Mouse (Mus musculus): ENCODE measurements around the gene Arl4d. TPM values are rescaled to one million over a fixed set of nuclear protein-coding genes. Genes with fewer than 3 reads are reported as not detected.
A peak's percentile ranks its signal among the peaks of the same experiment; 100 is the strongest.
"Not testable (repeated sequence)": the region's sequence is repeated elsewhere in the genome, so short reads cannot be mapped to it uniquely, and the experiment has no call there.

Arl4d gene
- total RNA-seq, 2 experiments from 2014 or later = 0.85 TPM; not detected in 1

DNA sequence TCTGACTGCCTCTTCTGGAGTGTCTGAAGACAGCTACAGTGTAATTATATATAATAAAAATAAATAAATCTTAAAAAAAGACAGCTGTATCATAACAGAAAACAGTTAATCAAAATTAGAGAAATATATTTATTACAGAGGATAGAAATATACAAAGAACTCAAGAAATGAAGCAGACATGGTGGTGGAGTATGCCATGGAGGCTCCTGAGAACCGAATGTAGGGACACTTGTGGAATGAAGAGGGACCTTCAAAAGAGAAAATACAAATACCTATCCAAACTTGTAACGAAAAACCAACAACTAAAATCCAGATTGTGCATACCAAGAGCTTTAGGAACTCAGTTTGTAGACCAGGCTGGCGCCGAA lies 20.3 kb upstream of the Arl4d start:
- not testable (repeated sequence) for ATAC-seq (replicated peaks; ENCODE audit: low FRiP score, poor library complexity, severe bottlenecking)

DNA sequence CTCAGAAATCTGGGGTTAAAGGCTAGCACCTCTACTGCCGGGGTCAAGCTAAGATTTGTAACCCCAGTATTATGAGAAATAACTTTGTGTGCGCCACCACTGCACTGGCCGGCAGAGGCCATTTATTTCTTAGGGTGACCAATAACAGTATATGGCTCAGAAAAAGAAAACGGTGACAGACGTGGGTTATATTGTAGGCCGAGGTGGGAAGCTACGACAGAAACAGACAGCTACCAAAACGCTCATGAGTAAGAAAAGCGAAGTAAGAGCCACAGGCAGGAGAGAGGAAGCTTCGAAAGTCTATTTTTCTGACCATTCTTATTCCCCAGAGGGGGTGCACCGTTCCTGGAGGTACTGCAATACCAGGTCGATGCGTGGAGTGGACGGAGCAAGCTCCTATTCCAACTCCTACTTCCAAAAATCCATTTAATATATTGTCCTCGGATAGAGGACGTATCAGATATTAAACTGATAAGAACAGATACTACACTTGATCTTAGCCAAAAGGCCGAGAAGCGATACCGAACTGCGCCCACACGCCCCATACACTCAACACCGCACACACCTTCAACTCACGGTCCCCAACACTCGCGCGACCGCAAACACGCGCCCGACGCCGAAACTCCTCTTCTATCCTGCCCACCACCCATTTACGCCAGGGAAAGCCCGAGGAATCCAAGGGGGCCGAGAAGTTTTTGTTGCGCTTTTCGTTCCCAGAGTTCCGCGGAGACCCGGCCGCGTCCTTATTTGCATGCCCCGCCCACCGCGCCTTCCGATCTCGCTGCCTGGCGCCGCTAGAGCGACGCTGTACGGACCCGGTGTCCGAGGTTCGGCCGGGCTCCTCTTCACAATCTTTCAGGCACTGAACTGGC lies 19.7 kb upstream of the Arl4d start:
- ATAC-seq (replicated peaks; ENCODE audit: low FRiP score, poor library complexity, severe bottlenecking) = peak; percentile 77

DNA sequence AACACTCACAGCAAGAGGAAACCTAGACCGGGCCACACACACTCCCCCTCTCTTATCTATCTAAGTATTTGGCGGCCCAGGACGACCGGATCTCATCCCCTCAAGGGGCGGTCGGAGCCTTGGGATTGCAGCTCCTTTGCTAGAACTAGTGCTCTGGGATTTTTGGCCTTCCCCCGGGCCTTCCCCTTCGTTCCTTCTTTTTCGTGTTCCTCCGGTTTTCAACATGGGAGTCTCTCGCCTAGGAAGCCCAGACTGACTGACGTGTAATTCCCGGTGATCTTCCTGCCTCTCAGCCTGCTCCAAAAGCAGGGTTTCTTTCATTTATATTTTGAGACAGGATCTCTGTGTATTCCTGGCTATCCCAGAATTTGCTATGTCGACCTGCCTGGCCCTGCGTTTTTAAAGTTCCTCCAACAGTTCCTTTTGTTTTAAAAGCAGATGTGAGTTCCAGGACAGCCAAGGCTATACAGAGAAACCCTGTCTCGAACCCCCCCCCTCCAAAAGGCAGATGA lies 19.0 kb upstream of the Arl4d start:
- peak; percentile 47; the same call in 1 of the 2 replicates for ATAC-seq (replicated peaks; ENCODE audit: low FRiP score, poor library complexity, severe bottlenecking)

- ATAC-seq (replicated peaks; ENCODE audit: low FRiP score, poor library complexity, severe bottlenecking) = not testable (repeated sequence)
Observed at GRCm38 (mm10) chr11:101647093-101647492, 18.2 kb upstream of the Arl4d start.

DNA sequence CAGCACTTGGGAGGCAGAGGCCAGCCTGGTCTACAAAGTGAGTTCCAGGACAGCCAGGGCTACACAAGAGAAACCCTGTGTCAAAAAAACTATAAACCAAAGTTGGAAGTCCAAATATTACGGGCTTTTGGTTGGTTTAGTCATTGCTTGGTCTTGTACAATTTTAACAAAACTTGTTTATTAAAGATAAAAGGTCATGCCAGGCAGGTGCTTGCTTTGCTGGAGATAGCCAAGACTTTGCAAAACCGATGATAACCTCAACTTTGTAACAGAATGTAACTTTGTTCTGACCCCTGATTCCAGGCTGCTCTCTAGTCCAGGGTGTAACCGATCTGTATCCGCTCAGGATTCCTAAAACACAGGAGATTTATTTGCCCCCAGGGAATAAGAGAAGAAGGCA lies 9.0 kb upstream of the Arl4d start:
- ATAC-seq (replicated peaks; ENCODE audit: low FRiP score, poor library complexity, severe bottlenecking) = no peak

DNA sequence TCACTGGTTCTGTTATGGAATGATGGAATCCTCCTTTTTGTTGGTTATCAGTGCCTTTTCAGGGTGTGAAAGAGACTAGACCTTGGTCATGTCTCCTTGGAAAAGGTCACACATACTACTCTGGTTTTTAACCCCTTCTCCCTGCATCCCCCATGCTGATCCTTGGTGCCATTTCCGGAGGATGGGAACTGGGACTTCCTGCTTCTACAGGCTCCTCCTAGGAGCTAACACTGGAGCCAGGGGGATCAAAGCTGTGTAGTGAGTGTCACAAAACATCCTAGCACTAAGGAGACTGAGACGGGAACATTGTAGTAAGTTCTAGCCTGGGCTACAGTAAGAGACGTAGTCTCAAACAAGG lies 7.8 kb upstream of the Arl4d start:
- ATAC-seq (replicated peaks; ENCODE audit: low FRiP score, poor library complexity, severe bottlenecking) = peak; percentile 43; the same call in 1 of the 2 replicates

- ATAC-seq (replicated peaks; ENCODE audit: low FRiP score, poor library complexity, severe bottlenecking) = peak; percentile 84
Observed at GRCm38 (mm10) chr11:101657886-101658750, 7.2 kb upstream of the Arl4d start.

GRCm38 (mm10) chr11:101658751-101659558 lies 6.4 kb upstream of the Arl4d start:
- ATAC-seq (replicated peaks; ENCODE audit: low FRiP score, poor library complexity, severe bottlenecking) = peak; percentile 71

GRCm38 (mm10) chr11:101661191-101661590 lies 4.2 kb upstream of the Arl4d start:
- ATAC-seq (replicated peaks; ENCODE audit: low FRiP score, poor library complexity, severe bottlenecking) = no peak

DNA sequence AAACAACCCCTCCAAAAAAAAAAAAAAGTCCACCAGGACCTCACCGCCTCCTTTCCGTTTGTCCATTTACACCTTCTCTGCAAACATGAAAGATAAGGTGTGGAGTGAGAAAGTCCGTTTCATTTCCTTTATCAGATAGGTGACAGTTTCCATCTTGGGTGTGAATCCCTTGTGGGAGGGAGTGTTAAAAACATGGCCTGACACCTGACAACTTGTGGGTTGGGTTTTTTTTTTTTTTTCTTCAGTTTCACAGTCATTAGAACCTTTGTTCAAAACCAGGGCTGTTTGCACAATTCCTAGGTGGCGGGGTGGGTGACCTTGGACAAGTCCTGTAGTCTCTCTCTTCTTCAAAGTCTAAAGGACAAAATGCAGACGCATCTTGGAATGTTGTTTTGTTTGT lies 3.6 kb upstream of the Arl4d start:
- no peak for ATAC-seq (replicated peaks; ENCODE audit: low FRiP score, poor library complexity, severe bottlenecking)

- ATAC-seq (replicated peaks; ENCODE audit: low FRiP score, poor library complexity, severe bottlenecking) = no peak
Observed at GRCm38 (mm10) chr11:101663229-101664027, 1.9 kb upstream of the Arl4d start.

- no peak for ATAC-seq (replicated peaks; ENCODE audit: low FRiP score, poor library complexity, severe bottlenecking)
Observed at GRCm38 (mm10) chr11:101665636-101665992, 273 bp downstream of the Arl4d start.

DNA sequence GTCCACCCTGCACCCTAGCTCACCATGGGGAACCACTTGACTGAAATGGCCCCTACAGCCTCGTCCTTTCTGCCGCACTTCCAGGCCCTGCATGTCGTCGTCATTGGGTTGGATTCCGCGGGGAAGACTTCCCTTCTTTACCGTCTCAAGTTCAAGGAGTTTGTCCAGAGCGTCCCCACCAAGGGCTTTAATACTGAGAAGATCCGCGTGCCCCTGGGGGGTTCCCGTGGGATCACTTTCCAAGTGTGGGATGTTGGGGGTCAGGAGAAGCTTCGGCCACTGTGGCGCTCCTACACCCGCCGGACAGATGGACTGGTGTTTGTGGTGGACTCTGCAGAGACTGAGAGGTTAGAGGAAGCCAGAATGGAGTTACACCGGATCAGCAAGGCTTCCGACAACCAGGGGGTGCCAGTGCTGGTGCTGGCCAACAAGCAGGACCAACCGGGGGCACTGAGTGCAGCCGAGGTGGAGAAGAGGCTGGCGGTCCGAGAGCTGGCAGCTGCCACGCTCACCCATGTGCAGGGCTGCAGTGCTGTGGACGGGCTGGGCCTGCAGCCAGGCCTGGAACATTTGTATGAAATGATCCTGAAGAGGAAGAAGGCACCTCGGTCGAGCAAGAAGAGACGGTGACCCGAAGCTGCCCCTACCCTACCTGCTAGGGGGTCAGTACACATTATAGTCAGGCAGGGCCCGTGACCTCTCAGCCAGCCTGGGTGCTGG lies 1.4 kb downstream of the Arl4d start:
- ATAC-seq (replicated peaks; ENCODE audit: low FRiP score, poor library complexity, severe bottlenecking) = no peak

- ATAC-seq (replicated peaks; ENCODE audit: low FRiP score, poor library complexity, severe bottlenecking) = no peak
Observed at GRCm38 (mm10) chr11:101667871-101668532, 2.7 kb downstream of the Arl4d start.

DNA sequence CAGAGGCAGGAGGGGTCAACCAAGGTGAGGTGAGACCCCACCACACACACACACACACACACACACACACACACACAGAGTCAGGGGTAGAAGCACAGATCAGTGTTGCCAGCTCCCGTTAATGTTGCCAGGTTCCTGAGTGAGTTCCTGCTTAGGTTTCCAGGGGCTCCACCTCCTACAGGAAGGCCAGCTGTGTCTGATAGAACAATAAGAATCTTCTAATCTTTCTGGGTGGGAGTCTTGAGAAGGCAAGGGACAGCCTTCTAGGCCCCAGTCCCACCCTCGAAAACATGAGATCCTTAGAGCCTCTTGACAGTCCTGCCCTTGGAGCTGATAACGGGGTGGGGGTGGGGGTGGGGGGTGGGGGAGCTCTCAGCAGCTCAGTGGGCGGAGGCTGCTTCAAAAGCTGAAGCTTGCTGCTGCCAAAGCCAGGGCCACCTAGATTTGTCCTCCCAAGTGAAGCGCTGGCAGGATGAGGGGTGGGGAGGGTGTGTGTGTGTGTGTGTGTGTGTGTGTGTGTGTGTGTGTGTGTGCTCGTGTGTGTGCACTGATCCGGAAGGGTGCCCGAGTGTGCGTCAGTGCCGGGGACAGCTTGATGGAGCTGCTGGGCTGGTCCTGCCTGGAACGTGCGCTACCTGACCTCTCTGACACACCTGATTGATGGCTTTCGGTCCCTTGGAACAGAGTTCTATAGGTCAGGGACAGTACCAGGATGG lies 3.4 kb downstream of the Arl4d start:
- no peak for ATAC-seq (replicated peaks; ENCODE audit: low FRiP score, poor library complexity, severe bottlenecking)

DNA sequence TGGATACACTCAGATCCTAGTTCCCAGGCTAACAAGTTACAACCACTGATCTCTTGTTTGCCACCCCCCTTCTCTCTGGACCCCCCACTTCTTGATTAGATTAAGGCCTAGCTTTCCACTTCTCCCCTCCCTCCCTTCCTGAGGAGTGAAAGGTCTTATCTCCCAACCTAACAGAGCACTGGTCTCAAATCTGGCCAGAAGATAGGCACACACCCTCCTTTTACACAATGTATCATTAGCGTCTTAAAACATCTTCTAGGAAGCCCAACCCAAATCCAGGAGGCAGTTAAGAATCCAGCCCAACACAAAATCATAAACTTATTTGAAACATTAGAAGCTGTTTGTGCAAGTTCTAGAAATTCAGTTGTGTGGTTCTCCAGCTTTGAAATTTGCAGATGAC lies 5.0 kb downstream of the Arl4d start:
- no peak for ATAC-seq (replicated peaks; ENCODE audit: low FRiP score, poor library complexity, severe bottlenecking)

DNA sequence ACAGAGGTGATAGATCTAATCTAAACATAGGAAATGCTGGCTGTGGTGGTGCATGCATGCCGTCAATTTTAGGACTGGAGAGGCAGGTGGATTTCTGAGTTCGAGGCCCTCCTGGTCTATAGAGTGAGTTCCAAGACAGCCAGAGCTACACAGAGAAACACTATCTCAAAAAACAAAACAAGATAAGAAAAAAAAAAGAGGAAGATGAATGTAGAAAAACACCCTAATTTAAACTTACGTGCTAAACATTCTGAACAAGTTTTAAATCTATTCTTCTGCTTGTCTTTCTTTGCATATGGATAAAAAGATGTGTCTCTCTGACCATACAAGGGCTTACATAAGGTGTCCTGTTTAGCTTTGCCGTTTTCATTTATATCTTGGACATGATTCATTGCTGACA lies 5.9 kb downstream of the Arl4d start:
- no peak for ATAC-seq (replicated peaks; ENCODE audit: low FRiP score, poor library complexity, severe bottlenecking)

Data from erythroblast, adult 5-6 weeks (primary cell).